Mouse (Mus musculus): Measurements from ENCODE around the gene Olfr54. TPM values are rescaled to one million over a fixed set of nuclear protein-coding genes. Genes with fewer than 3 reads are reported as not detected.
A peak's percentile ranks its signal among the peaks of the same experiment; 100 is the strongest.
"Not testable (repeated sequence)": the region's sequence is repeated elsewhere in the genome, so short reads cannot be mapped to it uniquely, and the experiment has no call there.

Gene Olfr54
- not detected for total RNA-seq (2021)

DNA sequence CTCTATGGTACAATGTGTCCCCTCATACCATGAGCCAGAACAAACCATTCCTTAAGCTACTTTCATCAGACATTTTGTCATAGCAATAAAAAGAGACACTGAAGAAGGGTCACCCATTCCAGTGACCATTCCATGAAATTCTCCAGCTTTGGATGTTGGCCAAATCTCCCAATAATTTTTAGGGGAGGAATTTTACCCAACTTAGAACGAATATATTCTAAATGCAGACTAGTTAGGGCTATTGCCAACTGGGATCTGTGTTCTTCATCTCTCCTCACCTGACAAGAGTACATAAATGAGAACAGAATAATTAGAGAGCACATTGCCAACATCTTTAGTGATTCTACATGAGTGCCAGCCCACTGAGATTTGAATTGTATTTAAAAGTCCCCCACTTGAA is at the start of gene Olfr54:
Gene Olfr54, plus strand, starts transcription at position 301 of the 400 bp plus-strand sequence.
- intact Hi-C loops (cut with DNase I) = no loop called here
- DNase-seq = no peak

GRCm38 (mm10) chr11:50964886-50965285 is 49.1 kb upstream of the Olfr54 start:
- DNase-seq = peak; percentile 5 to 30
- intact Hi-C loops (cut with DNase I) = no loop called here

- intact Hi-C loops (cut with DNase I) = no loop called here
- no peak for DNase-seq
Observed at GRCm38 (mm10) chr11:50966230-50966629, 47.8 kb upstream of the Olfr54 start, which contains the start of gene Olfr1378. TSS of gene Olfr1378 (plus strand) at chr11:50966530.

DNA sequence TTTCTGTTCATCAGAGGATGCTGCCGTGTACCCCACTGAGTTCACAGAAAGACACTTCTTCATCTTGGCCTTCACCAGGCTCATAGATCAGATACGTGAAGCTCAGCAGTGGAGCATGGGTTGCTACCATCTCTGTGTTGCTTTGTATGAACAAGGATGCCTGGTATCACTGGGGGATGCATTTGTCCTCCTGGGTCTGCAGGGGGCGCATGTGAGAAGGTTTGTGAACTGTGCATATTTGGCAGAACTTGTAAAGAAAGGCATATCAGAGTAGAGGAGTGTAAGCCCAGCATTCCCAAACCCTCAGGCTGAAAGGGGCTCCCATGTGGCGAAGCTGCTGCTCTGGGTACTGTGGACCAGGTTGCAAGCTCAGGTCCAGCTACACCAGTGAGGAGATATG is 36.8 kb upstream of the Olfr54 start:
- intact Hi-C loops (cut with DNase I) = no loop called here
- no peak for DNase-seq

DNA sequence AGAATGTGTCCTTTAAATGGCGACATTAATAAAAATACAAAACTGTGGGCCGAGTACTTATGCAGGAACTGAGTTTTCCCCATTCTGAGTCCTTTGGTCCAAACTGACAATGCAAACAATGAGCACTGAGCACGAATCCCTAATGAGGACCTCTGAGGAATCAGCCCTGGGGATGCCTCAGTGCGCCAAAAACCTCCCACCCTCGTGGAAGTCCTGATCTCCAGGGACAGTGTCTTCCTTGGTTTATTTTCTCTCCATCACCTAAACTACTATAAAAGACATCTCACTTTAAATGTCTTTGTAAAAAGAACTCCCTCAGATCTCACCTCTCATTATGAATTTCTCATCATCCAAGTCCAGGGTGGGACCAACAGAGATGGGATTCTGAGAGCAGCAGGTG is 32.4 kb upstream of the Olfr54 start, which contains the start of gene Olfr1377:
Gene Olfr1377, plus strand, starts transcription at position 301 of the 400 bp plus-strand sequence.
- intact Hi-C loops (cut with DNase I) = no loop called here
- DNase-seq = no peak

DNA sequence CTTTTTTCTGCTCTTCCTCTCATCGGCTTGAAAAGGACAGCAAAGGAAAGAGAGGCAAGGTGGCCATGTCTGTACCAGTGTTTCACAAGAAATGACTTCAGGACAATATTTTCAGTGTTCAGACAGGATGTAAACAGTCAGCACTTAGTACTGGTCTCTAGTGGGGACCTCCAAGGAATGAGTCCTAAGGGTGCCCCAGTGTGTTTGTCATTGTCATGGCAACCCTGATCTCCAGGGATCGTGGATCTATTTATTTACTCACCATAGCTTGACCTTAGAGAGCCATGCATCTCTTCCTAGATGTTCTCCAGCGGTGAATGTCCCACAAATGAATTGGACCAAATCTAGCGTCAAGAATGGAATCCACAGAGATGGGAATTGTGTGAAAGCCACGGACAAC is 10.7 kb upstream of the Olfr54 start, which contains the start of gene Olfr51:
Gene Olfr51, plus strand, starts transcription at position 301 of the 400 bp plus-strand sequence.
- no peak for DNase-seq

GRCm38 (mm10) chr11:51011821-51012220 is 2.2 kb upstream of the Olfr54 start:
- peak; percentile 55 to 66 for DNase-seq
- intact Hi-C loops (cut with DNase I) = no loop called here

More for the DNA sequence above, 10.7 kb upstream of the Olfr54 start, which contains the start of gene Olfr51:
- intact Hi-C loops (cut with DNase I) = no loop called here

DNA sequence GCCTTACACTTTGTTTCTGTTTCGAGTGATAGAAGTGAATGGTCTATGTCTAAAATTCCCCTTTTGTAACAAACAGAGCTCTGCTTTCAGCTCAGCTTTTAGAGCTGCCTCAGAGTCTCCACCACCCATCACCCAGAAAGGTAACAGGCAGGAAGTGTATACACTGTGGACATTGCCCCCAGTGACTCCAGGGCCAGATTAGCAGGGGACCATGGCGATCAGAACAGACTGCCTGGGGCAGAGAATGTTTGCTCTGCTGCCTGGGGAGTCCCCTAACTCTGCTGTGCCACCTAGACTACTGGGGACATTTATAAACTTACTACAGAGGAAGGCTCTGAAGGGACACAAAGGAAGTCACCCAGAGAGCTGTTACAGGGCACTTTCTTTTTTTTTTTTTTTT is 2.3 kb downstream of the Olfr54 start:
- DNase-seq = no peak
- intact Hi-C loops (cut with DNase I) = no loop called here

DNA sequence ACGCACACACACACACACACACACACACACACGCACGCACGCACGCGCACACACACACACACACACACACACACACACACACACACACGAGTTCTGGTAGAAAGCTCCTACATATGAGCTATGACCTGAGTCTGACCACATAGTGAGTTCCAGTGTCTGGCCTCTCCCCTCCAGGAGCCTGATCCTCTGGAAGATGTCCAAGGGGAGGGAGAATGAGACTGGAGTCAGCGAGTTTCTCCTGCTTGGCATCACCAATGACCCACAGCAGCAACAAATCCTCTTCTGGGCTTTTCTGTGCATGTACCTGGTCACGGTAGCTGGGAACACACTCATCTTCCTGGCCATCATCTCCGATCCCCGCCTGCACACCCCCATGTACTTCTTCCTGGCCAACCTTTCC is 12.8 kb downstream of the Olfr54 start:
- intact Hi-C loops (cut with DNase I); DNase-seq: not testable (repeated sequence)

DNA sequence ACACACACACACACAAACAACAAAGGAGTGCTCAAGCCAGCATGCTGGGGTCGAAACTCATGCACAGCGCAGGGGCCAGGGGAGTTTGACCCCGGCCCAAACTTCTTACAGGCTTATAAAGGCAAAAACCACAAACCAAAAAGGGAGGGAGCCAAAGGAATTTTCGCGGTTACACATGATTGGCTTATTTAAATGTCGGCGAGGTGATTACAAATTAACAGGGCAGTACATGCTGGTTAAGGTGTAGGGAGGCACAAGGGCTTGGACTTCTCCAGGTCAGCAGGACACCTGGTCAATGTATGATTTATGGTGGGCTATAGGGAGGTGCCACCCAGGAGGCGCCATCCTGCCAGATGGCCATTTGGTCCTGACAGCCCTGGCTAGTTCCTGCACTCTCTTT is 15.3 kb downstream of the Olfr54 start:
- intact Hi-C loops (cut with DNase I); DNase-seq: not testable (repeated sequence)

DNA sequence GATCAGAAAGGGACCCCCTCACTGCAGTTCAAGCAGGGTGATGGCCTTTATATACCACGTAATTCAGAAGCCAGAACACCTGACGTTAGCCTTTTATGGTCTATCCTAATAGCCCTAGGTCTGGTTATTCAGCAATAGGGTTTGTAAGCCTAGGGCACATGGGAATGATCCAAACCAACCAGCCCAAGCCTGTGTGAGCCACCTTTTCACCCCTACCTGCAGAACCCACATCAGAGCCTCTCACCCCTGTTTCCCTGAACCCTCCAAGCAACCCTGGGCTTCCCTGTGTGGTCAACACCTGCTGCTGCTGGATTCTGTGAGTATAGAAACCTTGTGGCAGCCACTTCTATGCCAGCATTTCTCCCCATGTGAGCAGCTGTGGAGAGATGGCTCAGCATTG is 16.2 kb downstream of the Olfr54 start:
- DNase-seq = no peak
- intact Hi-C loops (cut with DNase I) = loop anchor here (10.0 kb wide), 1 partner anchor 585 kb away; no protein-coding TSS in a partner anchor

DNA sequence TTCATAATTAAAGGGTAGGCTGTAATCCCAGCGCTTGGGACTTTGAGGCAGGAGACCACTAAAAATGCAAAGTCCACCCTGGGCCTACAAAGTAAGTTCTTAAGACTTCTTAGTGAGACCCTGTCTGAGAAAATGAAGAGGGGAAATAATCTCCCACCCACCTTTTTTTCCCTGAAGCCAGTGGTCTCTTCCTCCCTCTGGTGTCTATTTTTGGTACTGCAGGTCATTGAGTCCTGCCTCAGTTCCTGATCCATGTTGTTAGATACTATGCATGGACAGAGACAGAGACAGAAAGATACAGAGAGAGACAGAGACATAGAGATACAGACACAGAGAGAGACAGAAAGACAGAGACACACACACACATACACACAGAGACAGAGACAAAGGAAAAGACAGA is 18.8 kb downstream of the Olfr54 start:
- peak; percentile 18 to 60 for DNase-seq
- intact Hi-C loops (cut with DNase I) = loop anchor here (1.0 to 10.0 kb wide), 2 partner anchors 93 to 588 kb away; no protein-coding TSS in a partner anchor

DNA sequence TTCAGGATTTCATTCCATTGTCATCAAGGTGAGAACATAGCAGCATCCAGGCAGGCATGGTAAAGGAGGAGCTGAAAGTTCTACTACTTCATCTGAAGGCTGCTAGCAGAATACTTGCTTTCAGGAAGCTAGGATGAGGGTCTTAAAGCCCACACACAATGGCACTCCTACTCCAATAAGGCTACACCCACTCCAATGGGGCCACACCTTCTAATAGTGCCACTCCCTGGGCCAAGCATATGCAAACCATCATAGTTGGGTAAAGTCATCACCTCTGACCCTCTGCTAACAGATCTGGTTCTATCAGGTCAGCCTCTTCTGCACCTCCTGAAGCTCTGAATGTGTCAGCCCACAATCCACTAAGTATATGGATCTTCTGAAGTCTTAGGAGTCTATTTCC is 20.1 kb downstream of the Olfr54 start:
- intact Hi-C loops (cut with DNase I) = loop anchor here (10.0 kb wide), 1 partner anchor 589 kb away; no protein-coding TSS in a partner anchor
- DNase-seq = not testable (repeated sequence)

- peak; percentile 23 to 45 for DNase-seq
- intact Hi-C loops (cut with DNase I) = loop anchor here (10.0 kb wide), 1 partner anchor 591 kb away; no protein-coding TSS in a partner anchor
Observed at GRCm38 (mm10) chr11:51035951-51036350, 21.9 kb downstream of the Olfr54 start.

DNA sequence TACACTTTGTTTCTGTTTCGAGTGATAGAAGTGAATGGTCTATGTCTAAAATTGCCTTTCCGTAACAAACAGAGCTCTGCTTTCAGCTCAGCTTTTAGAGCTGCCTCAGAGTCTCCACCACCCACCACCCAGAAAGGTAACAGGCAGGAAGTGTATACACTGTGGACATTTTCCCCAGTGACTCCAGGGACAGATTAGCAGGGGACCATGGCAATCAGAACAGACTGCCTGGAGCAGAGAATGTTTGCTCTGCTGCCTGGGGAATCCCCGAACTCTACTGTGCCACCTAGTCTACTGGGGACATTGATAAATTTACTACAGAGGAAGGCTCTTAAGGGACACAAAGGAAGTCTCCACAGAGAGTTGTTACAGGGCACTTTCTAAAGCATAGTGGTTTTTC is 30.7 kb downstream of the Olfr54 start:
- DNase-seq; intact Hi-C loops (cut with DNase I): not testable (repeated sequence)

- DNase-seq; intact Hi-C loops (cut with DNase I): not testable (repeated sequence)
Observed at GRCm38 (mm10) chr11:51047809-51048208, 33.8 kb downstream of the Olfr54 start, which contains the start of gene Olfr1375. TSS of gene Olfr1375 (plus strand) at chr11:51048109.

DNA sequence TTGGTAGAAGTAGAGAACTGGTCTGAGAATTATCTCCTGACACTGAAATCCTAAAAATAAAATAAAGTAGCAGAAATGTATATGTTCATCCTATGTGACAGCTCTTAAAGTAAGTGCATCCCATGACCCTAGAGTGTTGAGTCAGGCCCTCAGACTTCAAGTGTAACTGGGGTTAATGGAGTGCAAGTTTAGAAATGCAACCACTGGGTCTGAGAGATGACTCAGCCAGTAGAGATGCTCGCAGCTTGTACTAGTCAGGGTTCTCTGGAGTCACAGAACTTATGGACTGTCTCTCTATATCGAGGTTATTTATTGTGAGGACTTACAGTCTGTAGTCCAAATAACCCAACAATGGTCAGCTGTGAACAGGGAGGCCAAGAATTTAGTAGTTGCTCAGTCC is 37.6 kb downstream of the Olfr54 start:
- intact Hi-C loops (cut with DNase I) = loop anchor here (10.0 kb wide), 1 partner anchor 213 kb away; the partner anchor contains the start of genes BC049762 and Clk4
- no peak for DNase-seq

GRCm38 (mm10) chr11:51053230-51053629 is 39.2 kb downstream of the Olfr54 start:
- intact Hi-C loops (cut with DNase I) = loop anchor here (10.0 kb wide), 1 partner anchor 212 kb away; the partner anchor contains the start of genes BC049762 and Clk4
- DNase-seq = peak in 1 of 2 experiments; percentile 15

DNA sequence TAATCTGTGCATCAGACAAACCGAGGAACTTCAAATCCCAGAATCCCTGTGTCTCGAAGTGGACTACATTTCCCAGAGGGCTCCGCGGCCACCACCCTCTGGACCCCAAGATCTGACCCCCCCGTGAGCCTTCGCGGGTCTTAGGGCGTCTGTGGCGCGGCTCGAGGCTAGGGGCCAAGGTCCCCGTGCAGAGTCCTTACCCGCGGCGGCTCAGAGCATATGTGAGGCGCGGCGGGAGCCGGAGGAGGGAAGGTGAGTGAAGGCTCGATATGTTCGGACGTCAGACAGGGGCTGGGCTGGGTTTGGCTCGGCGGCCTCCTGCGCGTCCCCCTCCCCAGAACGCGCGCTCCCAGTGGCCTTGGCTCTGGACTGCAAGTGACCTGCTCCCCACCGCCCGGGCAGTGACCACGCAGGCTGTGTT is 45.1 kb downstream of the Olfr54 start, which contains the start of gene Zfp354a:
Gene Zfp354a, plus strand, starts transcription at position 107 of the 421 bp plus-strand sequence.
- peak; percentile 72 to 73 for DNase-seq
- intact Hi-C loops (cut with DNase I) = loop anchor here (2.0 to 10.0 kb wide), 3 partner anchors 120 to 232 kb away; partner anchors contain the start of genes BC049762, Clk4 and Zfp354c

DNA sequence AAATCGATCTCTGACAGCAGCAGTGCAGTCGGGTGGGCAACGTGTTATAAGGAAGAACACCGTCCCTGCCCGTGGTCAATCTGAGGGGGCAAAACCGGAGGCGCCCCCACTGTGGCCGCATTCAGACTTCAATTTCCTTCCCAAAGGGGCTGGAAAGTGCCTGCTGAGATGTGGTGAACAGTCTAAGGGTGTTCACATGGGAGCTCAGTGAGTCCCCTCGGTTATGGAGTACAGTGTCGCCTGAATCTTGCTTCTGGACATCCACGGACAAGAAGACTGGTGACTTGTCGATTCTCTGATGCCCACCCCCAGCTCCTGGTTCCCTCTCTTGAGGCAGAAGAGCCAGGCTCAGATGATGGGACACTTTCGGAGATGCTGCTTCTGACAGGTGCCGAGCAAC is 45.6 kb downstream of the Olfr54 start:
- intact Hi-C loops (cut with DNase I) = loop anchor here (2.0 to 10.0 kb wide), 3 partner anchors 121 to 232 kb away; partner anchors contain the start of genes BC049762, Clk4 and Zfp354c

GRCm38 (mm10) chr11:51060981-51061380 is 46.9 kb downstream of the Olfr54 start:
- DNase-seq = peak in 1 of 2 experiments; percentile 5
- intact Hi-C loops (cut with DNase I) = no loop called here

More for the DNA sequence above, 45.6 kb downstream of the Olfr54 start:
- no peak for DNase-seq

DNA sequence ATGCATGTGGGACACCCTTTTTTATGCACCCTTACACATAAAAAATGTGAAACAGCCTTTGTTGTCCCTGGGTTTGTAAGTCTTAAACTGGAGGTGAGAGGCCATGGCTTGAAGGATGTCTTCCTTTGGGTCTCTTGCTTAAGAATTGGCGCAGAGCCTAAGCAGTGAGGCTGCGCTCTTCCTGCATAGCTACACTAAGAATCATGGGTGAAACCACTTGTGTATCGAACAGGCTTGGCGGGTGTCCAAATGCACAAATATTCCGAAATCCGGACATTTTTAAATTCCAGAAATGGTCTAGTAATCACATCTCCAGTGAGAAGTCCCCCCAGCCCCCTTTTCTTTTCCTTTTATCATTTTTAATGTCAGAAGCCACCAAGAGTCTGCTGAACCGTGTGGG is 49.2 kb downstream of the Olfr54 start:
- intact Hi-C loops (cut with DNase I) = no loop called here
- DNase-seq = no peak

All from heart, postnatal 10 days (tissue).